Mouse (Mus musculus): ENCODE measurements around the gene Usp30. TPM values are rescaled to one million over a fixed set of nuclear protein-coding genes. Genes with fewer than 3 reads are reported as not detected.
A peak's percentile ranks its signal among the peaks of the same experiment; 100 is the strongest.

The Usp30 gene
- polyA plus RNA-seq, 1 experiment from 2014 or later = 9.3 TPM

DNA sequence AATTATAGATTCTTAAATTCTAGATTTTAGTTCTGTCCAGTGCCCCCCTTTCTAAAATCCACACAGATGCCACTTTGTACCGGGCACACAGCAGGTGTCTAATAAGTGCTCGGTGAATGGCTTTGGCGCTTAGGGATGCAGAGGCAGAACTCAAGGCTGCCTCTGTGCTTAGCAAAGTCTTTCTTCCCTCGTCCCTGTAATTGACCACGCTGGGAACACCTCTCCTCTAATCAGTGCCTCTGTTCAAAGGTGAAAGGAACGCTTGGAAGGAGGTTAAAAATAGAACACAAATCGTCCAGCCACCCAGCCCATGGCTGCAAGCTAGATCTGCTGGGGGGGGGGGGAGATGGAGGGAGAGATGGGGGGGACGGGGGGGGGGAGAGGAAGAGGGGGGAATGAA, 24.8 kb upstream of the Usp30 start:
- H3K9me3 ChIP-seq (ENCODE audit: control insufficient read depth, low read length) = no peaks in the 10 kb centered on the region
- peaks cover 12% of the 10 kb centered on the region for H3K4me1 ChIP-seq (ENCODE audit: control insufficient read depth, insufficient read depth, low read length)
- no peaks in the 10 kb centered on the region for H3K36me3 ChIP-seq (ENCODE audit: control insufficient read depth, insufficient read depth, low read length)
- peak; percentile 70 for ATAC-seq
- 31% methylated on average over 7 of the region's 8 CpGs for WGBS
- no peak overlapping the region for H3K9ac ChIP-seq (ENCODE audit: low read depth, low read length)
- no peak overlapping the region for H3K4me3 ChIP-seq (ENCODE audit: low read length)
- no peak overlapping the region for H3K4me2 ChIP-seq (ENCODE audit: low read depth, low read length)
- H3K27ac ChIP-seq (ENCODE audit: low read length) = peak overlapping the region; percentile 76
- no peaks in the 10 kb centered on the region for H3K27me3 ChIP-seq (replicated peaks; ENCODE audit: control insufficient read depth, insufficient read depth, low read length)

GRCm38 (mm10) chr5:114040911-114041310, 24.4 kb upstream of the Usp30 start:
- peak overlapping the region; percentile 17; the same call in 1 of the 2 replicates for H3K4me2 ChIP-seq (ENCODE audit: low read depth, low read length)

DNA sequence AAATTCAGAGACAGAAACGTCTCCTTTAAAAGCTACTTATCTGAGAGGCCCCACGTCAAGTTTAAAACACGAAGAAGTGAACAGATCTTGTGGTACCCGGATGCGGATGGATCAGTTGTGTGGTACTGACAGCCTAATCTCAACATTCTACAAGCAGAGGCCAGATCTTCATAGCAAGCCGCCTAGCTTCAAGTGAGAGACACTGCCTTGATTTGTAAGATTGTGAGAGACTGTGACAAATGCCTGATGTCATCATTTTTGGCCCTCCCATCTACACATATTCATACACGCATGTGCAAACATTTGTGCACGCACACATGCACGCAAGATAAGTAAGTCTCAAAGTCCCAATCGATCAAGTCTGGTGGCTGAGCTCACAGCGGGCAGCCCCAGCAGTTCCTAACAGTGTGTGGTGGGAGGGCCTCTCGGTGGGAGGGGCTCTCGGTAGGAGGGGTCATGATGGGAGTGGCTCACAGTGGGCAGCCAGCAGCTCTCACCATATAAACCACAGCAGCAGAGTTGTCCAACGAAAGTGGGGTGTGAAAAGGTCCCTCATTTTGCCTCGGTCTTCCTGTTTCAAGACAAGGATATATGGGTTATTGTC, 23.8 kb upstream of the Usp30 start:
- Histone ChIP-seq H3K4me2 (ENCODE audit: low read depth, low read length) (peak overlapping the region; percentile 17; the same call in 1 of the 2 replicates), H3K36me3 (ENCODE audit: control insufficient read depth, insufficient read depth, low read length) (no peaks in the 10 kb centered on the region), H3K27me3 (replicated peaks; ENCODE audit: control insufficient read depth, insufficient read depth, low read length) (no peaks in the 10 kb centered on the region), H3K9me3 (ENCODE audit: control insufficient read depth, low read length) (no peaks in the 10 kb centered on the region), H3K27ac (ENCODE audit: low read length) (peak overlapping the region; percentile 76), H3K4me1 (ENCODE audit: control insufficient read depth, insufficient read depth, low read length) (peaks cover 12% of the 10 kb centered on the region), H3K9ac (ENCODE audit: low read depth, low read length) (no peak overlapping the region), H3K4me3 (ENCODE audit: low read length) (0 out of 2 replicates have a peak overlapping the region, but pooled peaks have one; percentile 0)
- WGBS = 12% methylated on average over 15 of the region's 15 CpGs
- ATAC-seq = peak; percentile 95

More at GRCm38 (mm10) chr5:114040911-114041310, 24.4 kb upstream of the Usp30 start:
- H3K4me3 ChIP-seq (ENCODE audit: low read length) = 0 out of 2 replicates have a peak overlapping the region, but pooled peaks have one; percentile 0
- H3K36me3 ChIP-seq (ENCODE audit: control insufficient read depth, insufficient read depth, low read length) = no peaks in the 10 kb centered on the region
- peaks cover 12% of the 10 kb centered on the region for H3K4me1 ChIP-seq (ENCODE audit: control insufficient read depth, insufficient read depth, low read length)
- no peaks in the 10 kb centered on the region for H3K9me3 ChIP-seq (ENCODE audit: control insufficient read depth, low read length)
- WGBS = 49% methylated on average over 1 of the region's 1 CpGs
- H3K27ac ChIP-seq (ENCODE audit: low read length) = peak overlapping the region; percentile 76
- H3K9ac ChIP-seq (ENCODE audit: low read depth, low read length) = no peak overlapping the region
- H3K27me3 ChIP-seq (replicated peaks; ENCODE audit: control insufficient read depth, insufficient read depth, low read length) = no peaks in the 10 kb centered on the region
- peak; percentile 16; the same call in 1 of the 2 replicates for ATAC-seq

DNA sequence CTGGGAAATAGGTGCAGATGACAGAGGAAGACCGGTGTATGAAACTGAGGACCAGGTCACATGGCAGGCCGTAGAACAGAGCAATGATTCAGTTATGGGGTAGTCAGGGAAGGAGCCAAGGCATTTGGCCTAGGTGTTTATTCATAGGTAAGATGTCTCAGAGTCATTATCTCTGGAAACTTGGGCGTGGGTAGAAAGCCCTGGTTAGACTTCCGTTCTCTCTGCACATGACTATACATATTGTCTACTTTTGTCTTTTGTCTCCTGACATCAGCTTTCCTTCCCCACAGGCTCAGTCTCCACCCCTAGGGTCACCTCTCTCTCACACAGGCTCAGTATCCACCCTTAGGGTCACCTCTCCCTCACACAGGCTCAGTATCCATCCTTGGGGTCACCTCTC, 21.5 kb upstream of the Usp30 start:
- peaks cover 12% of the 10 kb centered on the region for H3K4me1 ChIP-seq (ENCODE audit: control insufficient read depth, insufficient read depth, low read length)
- H3K27ac ChIP-seq (ENCODE audit: low read length) = no peak overlapping the region
- WGBS = 65% methylated on average over 4 of the region's 4 CpGs
- H3K4me2 ChIP-seq (ENCODE audit: low read depth, low read length) = no peak overlapping the region
- H3K9ac ChIP-seq (ENCODE audit: low read depth, low read length) = no peak overlapping the region
- no peak for ATAC-seq
- no peaks in the 10 kb centered on the region for H3K36me3 ChIP-seq (ENCODE audit: control insufficient read depth, insufficient read depth, low read length)
- no peak overlapping the region for H3K4me3 ChIP-seq (ENCODE audit: low read length)
- H3K27me3 ChIP-seq (replicated peaks; ENCODE audit: control insufficient read depth, insufficient read depth, low read length) = no peaks in the 10 kb centered on the region
- no peaks in the 10 kb centered on the region for H3K9me3 ChIP-seq (ENCODE audit: control insufficient read depth, low read length)

GRCm38 (mm10) chr5:114045134-114045533, 20.1 kb upstream of the Usp30 start:
- Histone ChIP-seq H3K36me3 (ENCODE audit: control insufficient read depth, insufficient read depth, low read length) (no peaks in the 10 kb centered on the region), H3K4me2 (ENCODE audit: low read depth, low read length) (no peak overlapping the region), H3K9me3 (ENCODE audit: control insufficient read depth, low read length) (no peaks in the 10 kb centered on the region), H3K4me3 (ENCODE audit: low read length) (no peak overlapping the region), H3K27me3 (replicated peaks; ENCODE audit: control insufficient read depth, insufficient read depth, low read length) (no peaks in the 10 kb centered on the region), H3K4me1 (ENCODE audit: control insufficient read depth, insufficient read depth, low read length) (peaks cover 12% of the 10 kb centered on the region), H3K27ac (ENCODE audit: low read length) (no peak overlapping the region), H3K9ac (ENCODE audit: low read depth, low read length) (no peak overlapping the region)
- 67% methylated on average over 1 of the region's 1 CpGs for WGBS
- ATAC-seq = no peak

DNA sequence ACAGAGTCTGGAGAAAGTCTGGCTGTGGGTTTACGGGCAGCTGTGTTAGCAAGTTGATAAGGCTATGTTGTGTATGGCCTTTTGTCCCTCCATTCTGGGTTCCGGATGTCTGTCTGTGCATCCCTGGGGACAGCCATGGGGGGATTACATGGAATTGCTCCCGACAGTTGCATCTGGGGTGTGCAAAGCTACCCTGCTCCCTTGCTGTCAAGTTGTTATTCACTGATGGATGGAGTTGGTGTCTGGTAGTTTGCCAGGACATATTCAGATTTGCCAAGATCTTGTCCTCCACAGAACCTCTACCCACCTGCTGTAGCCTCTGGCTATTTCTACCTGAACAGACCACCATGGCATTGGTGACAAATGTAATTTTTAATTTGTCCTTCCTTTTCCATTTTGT, 19.1 kb upstream of the Usp30 start:
- Histone ChIP-seq H3K27ac (ENCODE audit: low read length) (no peak overlapping the region), H3K36me3 (ENCODE audit: control insufficient read depth, insufficient read depth, low read length) (no peaks in the 10 kb centered on the region), H3K4me3 (ENCODE audit: low read length) (no peak overlapping the region), H3K9ac (ENCODE audit: low read depth, low read length) (no peak overlapping the region), H3K27me3 (replicated peaks; ENCODE audit: control insufficient read depth, insufficient read depth, low read length) (no peaks in the 10 kb centered on the region), H3K4me2 (ENCODE audit: low read depth, low read length) (no peak overlapping the region), H3K9me3 (ENCODE audit: control insufficient read depth, low read length) (no peaks in the 10 kb centered on the region), H3K4me1 (ENCODE audit: control insufficient read depth, insufficient read depth, low read length) (peaks cover 9% of the 10 kb centered on the region)
- WGBS = 64% methylated on average over 3 of the region's 3 CpGs
- no peak for ATAC-seq

DNA sequence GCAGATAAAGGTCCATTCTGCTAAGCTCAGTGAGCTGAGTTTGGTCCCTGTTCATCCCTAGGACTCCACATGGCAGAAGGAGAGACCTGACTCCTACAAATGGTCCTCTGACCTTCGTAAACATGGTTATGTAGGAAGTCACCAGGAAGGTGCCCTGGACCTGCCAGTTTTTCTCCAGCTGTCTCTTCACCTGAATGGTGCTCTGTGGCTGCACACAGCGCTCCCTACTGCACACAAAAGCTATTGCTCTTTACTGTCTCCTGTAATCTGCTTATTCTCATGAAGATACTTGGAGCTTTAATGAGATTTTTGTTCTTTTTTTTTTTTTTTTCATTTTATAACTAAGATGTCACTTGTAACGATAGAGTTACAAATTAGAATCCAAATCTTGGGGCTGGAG, 18.7 kb upstream of the Usp30 start:
- Histone ChIP-seq H3K27ac (ENCODE audit: low read length) (no peak overlapping the region), H3K9ac (ENCODE audit: low read depth, low read length) (no peak overlapping the region), H3K36me3 (ENCODE audit: control insufficient read depth, insufficient read depth, low read length) (no peaks in the 10 kb centered on the region), H3K4me2 (ENCODE audit: low read depth, low read length) (no peak overlapping the region), H3K4me1 (ENCODE audit: control insufficient read depth, insufficient read depth, low read length) (peaks cover 5% of the 10 kb centered on the region; the same call in 1 of the 2 replicates), H3K4me3 (ENCODE audit: low read length) (no peak overlapping the region), H3K9me3 (ENCODE audit: control insufficient read depth, low read length) (no peaks in the 10 kb centered on the region), H3K27me3 (replicated peaks; ENCODE audit: control insufficient read depth, insufficient read depth, low read length) (no peaks in the 10 kb centered on the region)
- WGBS = 44% methylated on average over 3 of the region's 3 CpGs
- ATAC-seq = no peak

- ATAC-seq = no peak
- WGBS = 83% methylated on average over 5 of the region's 5 CpGs
- no peaks in the 10 kb centered on the region for H3K27me3 ChIP-seq (replicated peaks; ENCODE audit: control insufficient read depth, insufficient read depth, low read length)
- H3K4me3 ChIP-seq (ENCODE audit: low read length) = no peak overlapping the region
- H3K9me3 ChIP-seq (ENCODE audit: control insufficient read depth, low read length) = no peaks in the 10 kb centered on the region
- H3K36me3 ChIP-seq (ENCODE audit: control insufficient read depth, insufficient read depth, low read length) = no peaks in the 10 kb centered on the region
- H3K9ac ChIP-seq (ENCODE audit: low read depth, low read length) = no peak overlapping the region
- peaks cover 2% of the 10 kb centered on the region; the same call in 1 of the 2 replicates for H3K4me1 ChIP-seq (ENCODE audit: control insufficient read depth, insufficient read depth, low read length)
- no peak overlapping the region for H3K4me2 ChIP-seq (ENCODE audit: low read depth, low read length)
- H3K27ac ChIP-seq (ENCODE audit: low read length) = no peak overlapping the region
Observed at GRCm38 (mm10) chr5:114047182-114047581, 18.1 kb upstream of the Usp30 start.

GRCm38 (mm10) chr5:114048731-114049308, 16.4 kb upstream of the Usp30 start:
- no peak overlapping the region for H3K9ac ChIP-seq (ENCODE audit: low read depth, low read length)
- no peak for ATAC-seq
- WGBS = 52% methylated on average over 12 of the region's 12 CpGs
- H3K27ac ChIP-seq (ENCODE audit: low read length) = no peak overlapping the region
- H3K9me3 ChIP-seq (ENCODE audit: control insufficient read depth, low read length) = no peaks in the 10 kb centered on the region
- H3K4me2 ChIP-seq (ENCODE audit: low read depth, low read length) = no peak overlapping the region
- peaks cover 3% of the 10 kb centered on the region; the same call in 1 of the 2 replicates for H3K4me1 ChIP-seq (ENCODE audit: control insufficient read depth, insufficient read depth, low read length)
- H3K4me3 ChIP-seq (ENCODE audit: low read length) = no peak overlapping the region
- H3K27me3 ChIP-seq (replicated peaks; ENCODE audit: control insufficient read depth, insufficient read depth, low read length) = no peaks in the 10 kb centered on the region
- no peaks in the 10 kb centered on the region for H3K36me3 ChIP-seq (ENCODE audit: control insufficient read depth, insufficient read depth, low read length)
